Mouse (Mus musculus) G1E (cell line): ENCODE measurements around the gene Ndufs6.

ENCODE experiments used
- CTCF ChIP-seq: IDR thresholded peaks from 2 replicates; pipeline ENCODE4 v1.5.1; 2012; ENCODE audit warnings: low read depth, low read length, inconsistent platforms, mixed read lengths
- GATA1 ChIP-seq: IDR thresholded peaks from 2 replicates; pipeline ENCODE4 v1.6.1; 2012; ENCODE audit warnings: borderline replicate concordance, low read length, inconsistent platforms, mixed read lengths
- POLR2AphosphoS5 ChIP-seq: IDR thresholded peaks from 2 replicates; pipeline ENCODE4 v1.6.1; 2012; ENCODE audit warnings: low read depth, low read length, inconsistent platforms; ENCODE audit not compliant: insufficient replicate concordance
- TAL1 ChIP-seq: conservative IDR thresholded peaks from 2 replicates; pipeline ENCODE4 v1.6.1; 2012; ENCODE audit warnings: low read depth, low read length, inconsistent platforms, mixed read lengths

- no peak for TF ChIP-seq CTCF
- no peak for TF ChIP-seq TAL1
- no peak for TF ChIP-seq GATA1
- no peak for TF ChIP-seq POLR2AphosphoS5
These were observed 51.0 kb downstream of the Ndufs6 start for GRCm38 (mm10) chr13:73277361-73277760.
